25 mouse cellular contexts compared by ENCODE assay signal in genomic region chr1:119530941-119531340, GRCm38 (mm10). TPM values are rescaled to one million over a fixed set of nuclear protein-coding genes. Genes with fewer than 3 reads are reported as not detected.
A peak's percentile ranks its signal among the peaks of the same experiment; 100 is the strongest.
DNase-seq lines count a peak whose midpoint lies in the region; ATAC-seq and TF ChIP-seq lines count a peak whose summit lies in the region.
"Had no signal": no experiment of that assay in that cellular context is flagged by ENCODE, and none has a peak within 500 bp of the region (broad histone marks: within the 10 kb centered on the region; RNA-seq: fewer than 3 reads in every experiment).

No protein-coding gene starts in this region.

- no peak for ATAC-seq in kidney, embryonic 16.5 days (ENCODE audit: low FRiP score, low TSS enrichment)
- ATAC-seq in lung, postnatal 0 days, result no peak
- ATAC-seq in intestine, postnatal 0 days, result peak; percentile 63
- no peak for ATAC-seq in stomach, postnatal 0 days (ENCODE audit: low FRiP score, low TSS enrichment)
- no peak for ATAC-seq in midbrain, embryonic 13.5 days
- ATAC-seq: activated CD4-positive, CD25-positive, alpha-beta regulatory T cell, adult 4 months had no signal

- H3K4me3 ChIP-seq in kidney, embryonic 16.5 days (ENCODE audit: low read length), result no peak overlapping the region
- H3K4me3 ChIP-seq in lung, postnatal 0 days (ENCODE audit: low read depth, low read length), result no peak overlapping the region
- no peak overlapping the region for H3K4me3 ChIP-seq in intestine, postnatal 0 days (ENCODE audit: low read depth, low read length)
- H3K4me3 ChIP-seq in stomach, postnatal 0 days (ENCODE audit: low read depth, low read length), result no peak overlapping the region
- H3K4me3 ChIP-seq in midbrain, embryonic 13.5 days (replicated peaks), result no peak overlapping the region
- H3K4me3 ChIP-seq: embryonic facial prominence, embryonic 10.5 days; embryonic facial prominence, embryonic 15.5 days; forebrain, embryonic 12.5 days; hindbrain, embryonic 12.5 days; midbrain, embryonic 12.5 days; neural tube, embryonic 13.5 days had no signal

- no peak for TF ChIP-seq CTCF in lung, postnatal 0 days (IDR thresholded peaks at IDR 0.05)
- no peak for TF ChIP-seq CTCF in intestine, postnatal 0 days (IDR thresholded peaks at IDR 0.05; ENCODE audit: low read depth)
- no peak for TF ChIP-seq CTCF in stomach, postnatal 0 days (IDR thresholded peaks at IDR 0.05; ENCODE audit: low read depth)

- no peak for TF ChIP-seq EP300 in lung, postnatal 0 days (IDR thresholded peaks at IDR 0.05)
- no peak for TF ChIP-seq EP300 in stomach, postnatal 0 days (optimal IDR thresholded peaks at IDR 0.05)

- no peak overlapping the region for H3K4me2 ChIP-seq in kidney, embryonic 16.5 days (replicated peaks; ENCODE audit: low read depth, low read length)
- H3K4me2 ChIP-seq in lung, postnatal 0 days (replicated peaks; ENCODE audit: low read depth, low read length), result no peak overlapping the region
- no peak overlapping the region for H3K4me2 ChIP-seq in intestine, postnatal 0 days (replicated peaks; ENCODE audit: low read depth)
- no peak overlapping the region for H3K4me2 ChIP-seq in stomach, postnatal 0 days (replicated peaks; ENCODE audit: low read depth)
- H3K4me2 ChIP-seq in midbrain, embryonic 13.5 days (replicated peaks), result no peak overlapping the region
- H3K4me2 ChIP-seq: embryonic facial prominence, embryonic 15.5 days; forebrain, embryonic 12.5 days; hindbrain, embryonic 12.5 days; midbrain, embryonic 12.5 days; neural tube, embryonic 13.5 days had no signal

- H3K9me3 ChIP-seq in kidney, embryonic 16.5 days (ENCODE audit: low read length), result peaks cover 25% of the 10 kb centered on the region
- no peaks in the 10 kb centered on the region for H3K9me3 ChIP-seq in lung, postnatal 0 days (ENCODE audit: low read length)
- 0 out of 2 replicates have a peak, but pooled peaks cover 4% of the 10 kb centered on the region for H3K9me3 ChIP-seq in intestine, postnatal 0 days (ENCODE audit: control insufficient read depth)
- no peaks in the 10 kb centered on the region for H3K9me3 ChIP-seq in stomach, postnatal 0 days (ENCODE audit: control insufficient read depth, low read length)
- H3K9me3 ChIP-seq in midbrain, embryonic 13.5 days, result 0 out of 2 replicates have a peak, but pooled peaks cover 8% of the 10 kb centered on the region
- H3K9me3 ChIP-seq: embryonic facial prominence, embryonic 15.5 days; midbrain, embryonic 12.5 days; neural tube, embryonic 13.5 days had no signal

- H3K4me1 ChIP-seq in kidney, embryonic 16.5 days (ENCODE audit: insufficient read depth, low read length), result peaks cover 10% of the 10 kb centered on the region
- H3K4me1 ChIP-seq in lung, postnatal 0 days (ENCODE audit: insufficient read depth, low read depth, low read length), result peaks cover 8% of the 10 kb centered on the region; the same call in 1 of the 2 replicates
- peaks cover 9% of the 10 kb centered on the region; the same call in 1 of the 2 replicates for H3K4me1 ChIP-seq in intestine, postnatal 0 days (replicated peaks; ENCODE audit: control insufficient read depth, insufficient read depth, low read length)
- H3K4me1 ChIP-seq in stomach, postnatal 0 days (replicated peaks; ENCODE audit: control insufficient read depth, insufficient read depth), result peaks cover 5% of the 10 kb centered on the region
- peaks cover 11% of the 10 kb centered on the region for H3K4me1 ChIP-seq in midbrain, embryonic 13.5 days (replicated peaks)

- peaks cover 29% of the 10 kb centered on the region for H3K36me3 ChIP-seq in kidney, embryonic 16.5 days (ENCODE audit: insufficient read depth, low read length)
- no peaks in the 10 kb centered on the region for H3K36me3 ChIP-seq in lung, postnatal 0 days (ENCODE audit: insufficient read depth, low read length)
- peaks cover 18% of the 10 kb centered on the region for H3K36me3 ChIP-seq in intestine, postnatal 0 days (ENCODE audit: control insufficient read depth, insufficient read depth)
- H3K36me3 ChIP-seq in stomach, postnatal 0 days (ENCODE audit: control insufficient read depth, insufficient read depth, low read length), result no peaks in the 10 kb centered on the region
- peaks cover 31% of the 10 kb centered on the region for H3K36me3 ChIP-seq in midbrain, embryonic 13.5 days

- no peak overlapping the region for H3K27ac ChIP-seq in kidney, embryonic 16.5 days (ENCODE audit: low read length)
- no peak overlapping the region for H3K27ac ChIP-seq in lung, postnatal 0 days (ENCODE audit: low read length)
- H3K27ac ChIP-seq in intestine, postnatal 0 days (ENCODE audit: low read depth, low read length), result peak overlapping the region; percentile 66; the same call in 1 of the 2 replicates
- H3K27ac ChIP-seq in stomach, postnatal 0 days (replicated peaks), result no peak overlapping the region
- no peak overlapping the region for H3K27ac ChIP-seq in midbrain, embryonic 13.5 days
- H3K27ac ChIP-seq: embryonic facial prominence, embryonic 10.5 days; embryonic facial prominence, embryonic 15.5 days; forebrain, embryonic 12.5 days; hindbrain, embryonic 12.5 days; liver, embryonic 14.5 days; midbrain, embryonic 12.5 days; neural tube, embryonic 13.5 days had no signal

- H3K27me3 ChIP-seq in kidney, embryonic 16.5 days (ENCODE audit: insufficient read depth, low read length), result no peaks in the 10 kb centered on the region
- no peaks in the 10 kb centered on the region for H3K27me3 ChIP-seq in lung, postnatal 0 days (replicated peaks; ENCODE audit: insufficient read depth, low read length)
- H3K27me3 ChIP-seq in intestine, postnatal 0 days (replicated peaks; ENCODE audit: control insufficient read depth, insufficient read depth, low read length), result no peaks in the 10 kb centered on the region
- no peaks in the 10 kb centered on the region for H3K27me3 ChIP-seq in stomach, postnatal 0 days (ENCODE audit: control insufficient read depth, insufficient read depth, low read length)
- H3K27me3 ChIP-seq in midbrain, embryonic 13.5 days, result no peaks in the 10 kb centered on the region
- H3K27me3 ChIP-seq: embryonic facial prominence, embryonic 15.5 days; forebrain, embryonic 12.5 days; hindbrain, embryonic 12.5 days; midbrain, embryonic 12.5 days; neural tube, embryonic 13.5 days had no signal

- no peak overlapping the region for H3K9ac ChIP-seq in kidney, embryonic 16.5 days (replicated peaks; ENCODE audit: low read length)
- no peak overlapping the region for H3K9ac ChIP-seq in lung, postnatal 0 days (replicated peaks; ENCODE audit: low read depth)
- H3K9ac ChIP-seq in intestine, postnatal 0 days (ENCODE audit: low read depth, low read length), result no peak overlapping the region
- H3K9ac ChIP-seq in stomach, postnatal 0 days (ENCODE audit: low read length), result no peak overlapping the region
- H3K9ac ChIP-seq in midbrain, embryonic 13.5 days (replicated peaks), result no peak overlapping the region
- H3K9ac ChIP-seq: embryonic facial prominence, embryonic 15.5 days; forebrain, embryonic 12.5 days; hindbrain, embryonic 12.5 days; liver, embryonic 14.5 days; midbrain, embryonic 12.5 days; neural tube, embryonic 13.5 days had no signal

- WGBS in kidney, embryonic 16.5 days, result 85% methylated on average over 13 of the region's 13 CpGs
- WGBS in lung, postnatal 0 days, result 63% methylated on average over 13 of the region's 13 CpGs
- WGBS in intestine, postnatal 0 days, result 44% methylated on average over 13 of the region's 13 CpGs
- 47% methylated on average over 13 of the region's 13 CpGs for WGBS in stomach, postnatal 0 days
- 94% methylated on average over 13 of the region's 13 CpGs for WGBS in midbrain, embryonic 13.5 days

- peak; percentile 82 for DNase-seq in kidney, adult 9 months
- peak; percentile 25 for DNase-seq in lung, postnatal 0 days (ENCODE audit: low spot score)
- no peak for DNase-seq in lung, adult 18-20 months
- peak; percentile 33 for DNase-seq in stomach, postnatal 0 days (ENCODE audit: low spot score)
- no peak for DNase-seq in adrenal gland, adult 18-20 months (ENCODE audit: low spot score in 2 of 2)
- DNase-seq: adrenal gland, postnatal 10 days; B cell, adult 2 months; cerebellum, adult 8-10 months; cerebellum, postnatal 25 days; gastrocnemius, postnatal 10 days; heart, postnatal 14 days; layer of hippocampus, adult 9-11 months; liver; thymus, postnatal 14 days had no signal

RNA-seq across cellular contexts. Expression of gene Tmem185b, which starts 5.0 kb away (rescaled TPM):
- polyA plus RNA-seq in kidney, embryonic 16.5 days (2015; fragmentation: Nextera tagmentation; extraction: Ambion mirVana), result 32.9 and 33.1 TPM in 2 replicates
- polyA plus RNA-seq in lung, postnatal 0 days (2015; fragmentation: Nextera tagmentation; extraction: Ambion mirVana), result 23.1 and 25.8 TPM in 2 replicates
- 21.6 and 25.1 TPM in 2 replicates for polyA plus RNA-seq in intestine, postnatal 0 days (2015; fragmentation: Nextera tagmentation; extraction: Ambion mirVana)
- 12.6 and 13.2 TPM in 2 replicates for polyA plus RNA-seq in stomach, postnatal 0 days (2015; fragmentation: Nextera tagmentation; extraction: Ambion mirVana)
- total RNA-seq in adrenal gland, adult 18-20 months (2021), result 10 to 100 TPM; 24.9 to 29.0 TPM
- 18.6 and 23.0 TPM in 2 replicates for polyA plus RNA-seq in midbrain, embryonic 13.5 days (2015; fragmentation: Nextera tagmentation; extraction: Ambion mirVana)

RNA-seq across cellular contexts. Expression of gene Ralb, which starts 26.3 kb away (rescaled TPM):
- 167 and 174 TPM in 2 replicates for polyA plus RNA-seq in kidney, embryonic 16.5 days (2015; fragmentation: Nextera tagmentation; extraction: Ambion mirVana)
- 151 and 177 TPM in 2 replicates for polyA plus RNA-seq in lung, postnatal 0 days (2015; fragmentation: Nextera tagmentation; extraction: Ambion mirVana)
- polyA plus RNA-seq in intestine, postnatal 0 days (2015; fragmentation: Nextera tagmentation; extraction: Ambion mirVana), result 145 and 152 TPM in 2 replicates
- polyA plus RNA-seq in stomach, postnatal 0 days (2015; fragmentation: Nextera tagmentation; extraction: Ambion mirVana), result 102 TPM in 2 replicates
- total RNA-seq in adrenal gland, adult 18-20 months (2021), result 10 to 100 TPM; 47.7 to 58.3 TPM
- 56.3 and 58.7 TPM in 2 replicates for polyA plus RNA-seq in midbrain, embryonic 13.5 days (2015; fragmentation: Nextera tagmentation; extraction: Ambion mirVana)

Comparison
In these comparisons a context has a peak if more than half of its experiments do, and no peak if none do; other contexts are left out.
1. DNase-seq: peak in kidney, adult 9 months (single experiment), lung, postnatal 0 days (single experiment) and stomach, postnatal 0 days (single experiment); none in lung, adult 18-20 months (0 of 2) and adrenal gland, adult 18-20 months (0 of 2).